Mouse (Mus musculus) yolk sac, embryonic 10.5 days (tissue): Measurements from ENCODE around the gene Tmem220.

ENCODE experiments used
- DNase-seq: peaks from one replicate; pipeline ENCODE4 v3.0.0-alpha.2; 2017; ENCODE audit warnings: low spot score

The Tmem220 gene

GRCm38 (mm10) chr11:67062726-67063125 lies 37.8 kb downstream of the Tmem220 start:
- no peak for DNase-seq

- no peak for DNase-seq
Observed at GRCm38 (mm10) chr11:67067741-67068140, 42.8 kb downstream of the Tmem220 start.

- no peak for DNase-seq
Observed at GRCm38 (mm10) chr11:67072615-67073130, 47.7 kb downstream of the Tmem220 start.

- no peak for DNase-seq
Observed at GRCm38 (mm10) chr11:67075036-67075435, 50.1 kb downstream of the Tmem220 start.

- DNase-seq = no peak
Observed at GRCm38 (mm10) chr11:67076781-67077180, 51.8 kb downstream of the Tmem220 start.

GRCm38 (mm10) chr11:67077435-67077834 lies 52.5 kb downstream of the Tmem220 start:
- DNase-seq = no peak

GRCm38 (mm10) chr11:67078000-67078399 lies 53.0 kb downstream of the Tmem220 start, which contains the start of gene Myh3:
Myh3 (plus strand) TSS chr11:67078300.
- no peak for DNase-seq

GRCm38 (mm10) chr11:67078888-67079287 lies 53.9 kb downstream of the Tmem220 start:
- DNase-seq = no peak

GRCm38 (mm10) chr11:67079740-67080139 lies 54.8 kb downstream of the Tmem220 start:
- DNase-seq = no peak

- DNase-seq = peak; percentile 30
Observed at GRCm38 (mm10) chr11:67080168-67080567, 55.2 kb downstream of the Tmem220 start.

- peak; percentile 73 for DNase-seq
Observed at GRCm38 (mm10) chr11:67081125-67081649, 56.2 kb downstream of the Tmem220 start.

- DNase-seq = no peak
Observed at GRCm38 (mm10) chr11:67082188-67082587, 57.2 kb downstream of the Tmem220 start.

GRCm38 (mm10) chr11:67082793-67083192 lies 57.8 kb downstream of the Tmem220 start:
- no peak for DNase-seq

- no peak for DNase-seq
Observed at GRCm38 (mm10) chr11:67083239-67083638, 58.3 kb downstream of the Tmem220 start.

GRCm38 (mm10) chr11:67083712-67084340 lies 58.9 kb downstream of the Tmem220 start:
- no peak for DNase-seq
